Mouse (Mus musculus): ENCODE results near the gene Camk2g. TPM values are rescaled to one million over a fixed set of nuclear protein-coding genes. Genes with fewer than 3 reads are reported as not detected.
A peak's percentile ranks its signal among the peaks of the same experiment; 100 is the strongest.

The Camk2g gene
- polyA plus RNA-seq (2011; ENCODE audit: insufficient read depth, insufficient read length, low read depth, missing spikeins) = 30.1 and 33.9 TPM in 2 replicates

GRCm38 (mm10) chr14:20793758-20794531 is at the start of gene Camk2g:
Gene Camk2g (minus strand): TSS chr14:20794088.
- Histone ChIP-seq H3K27ac (ENCODE audit: insufficient read depth, low read length) (no peak within 1 kb of the TSS), H3K9me3 (replicated peaks; ENCODE audit: control insufficient read depth, insufficient read depth, low read length, poor library complexity, severe bottlenecking) (no peaks in the 10 kb centered on the region), H3K27me3 (ENCODE audit: control insufficient read depth, insufficient read depth, low read length, poor library complexity, severe bottlenecking) (no peaks in the 10 kb centered on the region), H3K9ac (ENCODE audit: low read depth, poor library complexity, severe bottlenecking) (peak within 1 kb of the TSS; percentile 98), H3K4me1 (ENCODE audit: control insufficient read depth, insufficient read depth, low read length) (no peaks in the 10 kb centered on the region), H3K4me3 (ENCODE audit: low read depth, low read length) (peak within 1 kb of the TSS; percentile 99), H3K36me3 (ENCODE audit: control insufficient read depth, insufficient read depth, low read length, poor library complexity, severe bottlenecking) (no peaks in the 10 kb centered on the region)
- TF ChIP-seq CTCF (IDR thresholded peaks at IDR 0.05; ENCODE audit: low read depth, low read length) (no peak), EP300 (IDR thresholded peaks at IDR 0.05; ENCODE audit: insufficient read depth, low read depth, low read length) (no peak), POLR2A (IDR thresholded peaks at IDR 0.05; ENCODE audit: insufficient read depth, low read length) (no peak)

- H3K4me1 ChIP-seq (ENCODE audit: control insufficient read depth, insufficient read depth, low read length) = no peaks in the 10 kb centered on the region
- no peak overlapping the region for H3K27ac ChIP-seq (ENCODE audit: insufficient read depth, low read length)
- no peaks in the 10 kb centered on the region for H3K9me3 ChIP-seq (replicated peaks; ENCODE audit: control insufficient read depth, insufficient read depth, low read length, poor library complexity, severe bottlenecking)
- no peak for TF ChIP-seq POLR2A (IDR thresholded peaks at IDR 0.05; ENCODE audit: insufficient read depth, low read length)
- TF ChIP-seq EP300 (IDR thresholded peaks at IDR 0.05; ENCODE audit: insufficient read depth, low read depth, low read length) = no peak
- no peak for TF ChIP-seq CTCF (IDR thresholded peaks at IDR 0.05; ENCODE audit: low read depth, low read length)
- no peak overlapping the region for H3K9ac ChIP-seq (ENCODE audit: low read depth, poor library complexity, severe bottlenecking)
- no peak overlapping the region for H3K4me3 ChIP-seq (ENCODE audit: low read depth, low read length)
- H3K36me3 ChIP-seq (ENCODE audit: control insufficient read depth, insufficient read depth, low read length, poor library complexity, severe bottlenecking) = no peaks in the 10 kb centered on the region
- H3K27me3 ChIP-seq (ENCODE audit: control insufficient read depth, insufficient read depth, low read length, poor library complexity, severe bottlenecking) = no peaks in the 10 kb centered on the region
These were observed 48.7 kb upstream of the Camk2g start for GRCm38 (mm10) chr14:20842629-20843028.

- H3K27me3 ChIP-seq (ENCODE audit: control insufficient read depth, insufficient read depth, low read length, poor library complexity, severe bottlenecking) = no peaks in the 10 kb centered on the region
- no peaks in the 10 kb centered on the region for H3K4me1 ChIP-seq (ENCODE audit: control insufficient read depth, insufficient read depth, low read length)
- no peak overlapping the region for H3K9ac ChIP-seq (ENCODE audit: low read depth, poor library complexity, severe bottlenecking)
- H3K36me3 ChIP-seq (ENCODE audit: control insufficient read depth, insufficient read depth, low read length, poor library complexity, severe bottlenecking) = no peaks in the 10 kb centered on the region
- H3K9me3 ChIP-seq (replicated peaks; ENCODE audit: control insufficient read depth, insufficient read depth, low read length, poor library complexity, severe bottlenecking) = no peaks in the 10 kb centered on the region
- TF ChIP-seq CTCF (IDR thresholded peaks at IDR 0.05; ENCODE audit: low read depth, low read length) (no peak), POLR2A (IDR thresholded peaks at IDR 0.05; ENCODE audit: insufficient read depth, low read length) (no peak), EP300 (IDR thresholded peaks at IDR 0.05; ENCODE audit: insufficient read depth, low read depth, low read length) (no peak)
- no peak overlapping the region for H3K27ac ChIP-seq (ENCODE audit: insufficient read depth, low read length)
- no peak overlapping the region for H3K4me3 ChIP-seq (ENCODE audit: low read depth, low read length)
These were observed 47.6 kb upstream of the Camk2g start for GRCm38 (mm10) chr14:20841526-20841925.

GRCm38 (mm10) chr14:20837681-20838080 is 43.8 kb upstream of the Camk2g start:
- H3K27me3 ChIP-seq (ENCODE audit: control insufficient read depth, insufficient read depth, low read length, poor library complexity, severe bottlenecking) = no peaks in the 10 kb centered on the region
- H3K9ac ChIP-seq (ENCODE audit: low read depth, poor library complexity, severe bottlenecking) = no peak overlapping the region
- H3K4me3 ChIP-seq (ENCODE audit: low read depth, low read length) = no peak overlapping the region
- no peaks in the 10 kb centered on the region for H3K4me1 ChIP-seq (ENCODE audit: control insufficient read depth, insufficient read depth, low read length)
- no peak for TF ChIP-seq POLR2A (IDR thresholded peaks at IDR 0.05; ENCODE audit: insufficient read depth, low read length)
- TF ChIP-seq CTCF (IDR thresholded peaks at IDR 0.05; ENCODE audit: low read depth, low read length) = no peak
- no peak for TF ChIP-seq EP300 (IDR thresholded peaks at IDR 0.05; ENCODE audit: insufficient read depth, low read depth, low read length)
- no peaks in the 10 kb centered on the region for H3K9me3 ChIP-seq (replicated peaks; ENCODE audit: control insufficient read depth, insufficient read depth, low read length, poor library complexity, severe bottlenecking)
- no peak overlapping the region for H3K27ac ChIP-seq (ENCODE audit: insufficient read depth, low read length)
- H3K36me3 ChIP-seq (ENCODE audit: control insufficient read depth, insufficient read depth, low read length, poor library complexity, severe bottlenecking) = no peaks in the 10 kb centered on the region

- Histone ChIP-seq H3K9ac (ENCODE audit: low read depth, poor library complexity, severe bottlenecking) (peak overlapping the region; percentile 22), H3K27ac (ENCODE audit: insufficient read depth, low read length) (no peak overlapping the region), H3K4me3 (ENCODE audit: low read depth, low read length) (peak overlapping the region; percentile 63), H3K27me3 (ENCODE audit: control insufficient read depth, insufficient read depth, low read length, poor library complexity, severe bottlenecking) (no peaks in the 10 kb centered on the region), H3K36me3 (ENCODE audit: control insufficient read depth, insufficient read depth, low read length, poor library complexity, severe bottlenecking) (no peaks in the 10 kb centered on the region), H3K4me1 (ENCODE audit: control insufficient read depth, insufficient read depth, low read length) (no peaks in the 10 kb centered on the region), H3K9me3 (replicated peaks; ENCODE audit: control insufficient read depth, insufficient read depth, low read length, poor library complexity, severe bottlenecking) (no peaks in the 10 kb centered on the region)
- TF ChIP-seq CTCF (IDR thresholded peaks at IDR 0.05; ENCODE audit: low read depth, low read length) (no peak), EP300 (IDR thresholded peaks at IDR 0.05; ENCODE audit: insufficient read depth, low read depth, low read length) (no peak), POLR2A (IDR thresholded peaks at IDR 0.05; ENCODE audit: insufficient read depth, low read length) (no peak)
These were observed 43.1 kb upstream of the Camk2g start for GRCm38 (mm10) chr14:20836905-20837376.
